Mouse (Mus musculus) R1 (cell line): ENCODE data around the gene Pcbd1.
"Not testable (repeated sequence)": the region's sequence is repeated elsewhere in the genome, so short reads cannot be mapped to it uniquely, and the experiment has no call there.

Experiments
- DNase-seq: peaks from one replicate; pipeline ENCODE4 v3.0.0-alpha.2; 2018; ENCODE audit warnings: low read depth, low spot score

Gene Pcbd1

DNA sequence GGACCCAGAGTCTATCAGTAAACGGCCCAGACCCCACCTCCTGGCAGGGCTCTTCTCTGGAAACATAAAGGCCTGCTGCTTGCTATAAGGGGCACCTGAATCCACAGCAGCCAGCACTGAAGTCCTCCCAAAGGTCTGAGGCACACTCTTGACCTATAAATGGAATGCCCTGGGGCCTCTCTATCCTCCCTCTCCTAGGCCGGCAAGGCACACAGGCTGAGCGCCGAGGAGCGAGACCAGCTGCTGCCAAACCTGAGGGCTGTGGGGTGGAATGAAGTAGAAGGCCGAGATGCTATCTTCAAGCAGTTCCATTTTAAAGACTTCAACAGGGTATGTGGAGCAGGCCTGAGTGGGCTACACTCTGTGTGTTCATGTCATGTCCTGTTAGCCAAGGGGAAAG, 2.7 kb downstream of the Pcbd1 start:
- DNase-seq: no peak

DNA sequence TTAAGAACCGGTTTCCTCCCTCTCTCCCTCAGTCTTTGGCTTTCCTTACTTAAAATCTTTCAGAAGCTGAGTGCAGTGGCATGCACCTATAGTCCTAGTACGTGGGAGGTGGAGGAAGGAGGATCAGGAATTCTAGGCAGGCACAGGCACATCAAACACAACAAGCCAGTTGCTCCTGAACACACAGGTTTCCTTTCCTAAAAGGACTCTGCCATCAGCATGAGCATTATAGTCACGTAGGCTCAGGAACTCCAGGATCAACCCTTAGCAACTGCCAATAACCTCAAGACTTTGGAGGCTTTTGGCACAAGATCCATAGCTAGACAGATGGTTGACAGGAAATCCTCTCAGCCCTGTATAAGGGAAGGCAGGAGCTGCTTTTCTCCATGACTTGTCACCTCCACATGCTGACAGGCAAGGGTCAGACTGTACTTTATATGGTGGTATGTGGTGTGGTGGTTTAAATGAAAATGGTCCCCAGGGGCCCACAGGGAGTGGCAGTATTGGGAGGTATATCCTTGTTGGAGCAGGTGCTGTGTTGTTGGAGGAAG, 14.5 kb downstream of the Pcbd1 start:
- no peak for DNase-seq

DNA sequence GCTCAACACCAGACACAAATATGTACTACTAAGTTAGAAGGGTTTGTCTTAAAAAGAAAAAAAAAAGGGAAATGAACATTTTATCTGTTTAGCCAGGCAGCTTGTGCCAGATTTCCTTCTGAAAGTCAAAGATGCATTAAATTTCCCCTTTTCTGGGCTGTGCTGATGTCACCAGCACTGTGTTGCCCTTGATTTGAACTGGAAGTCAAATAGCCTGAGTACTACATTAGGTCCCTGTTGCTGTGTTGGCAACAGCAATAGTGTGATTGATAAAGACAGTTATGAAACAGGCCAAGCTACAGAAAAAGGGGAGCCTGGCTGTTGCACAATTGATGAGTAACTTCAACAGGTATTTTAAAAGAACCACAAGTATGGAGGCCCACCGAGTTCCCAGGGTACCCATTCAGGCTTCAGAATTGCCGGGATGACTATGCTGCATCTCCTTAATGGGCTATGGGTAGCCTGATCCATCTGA, 25.2 kb downstream of the Pcbd1 start:
- DNase-seq: no peak

DNA sequence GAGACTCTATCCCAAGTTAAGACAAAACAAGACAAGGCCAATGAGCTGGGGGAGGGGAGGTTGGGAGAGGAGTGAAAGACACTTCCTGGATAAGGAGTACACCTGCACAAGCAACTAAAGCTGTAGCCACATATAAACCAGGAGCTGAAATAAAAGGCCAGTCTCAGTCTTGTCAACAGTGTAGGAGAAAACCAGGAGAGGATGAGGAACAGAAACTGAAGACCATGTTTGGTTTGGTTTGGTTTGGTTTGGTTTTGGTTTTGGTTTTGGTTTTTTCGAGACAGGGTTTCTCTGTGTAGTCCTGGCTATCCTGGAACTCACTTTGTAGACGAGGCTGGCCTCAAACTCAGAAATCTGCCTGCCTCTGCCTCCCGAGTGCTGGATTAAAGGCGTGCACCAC, 32.6 kb downstream of the Pcbd1 start:
- not testable (repeated sequence) for DNase-seq

DNA sequence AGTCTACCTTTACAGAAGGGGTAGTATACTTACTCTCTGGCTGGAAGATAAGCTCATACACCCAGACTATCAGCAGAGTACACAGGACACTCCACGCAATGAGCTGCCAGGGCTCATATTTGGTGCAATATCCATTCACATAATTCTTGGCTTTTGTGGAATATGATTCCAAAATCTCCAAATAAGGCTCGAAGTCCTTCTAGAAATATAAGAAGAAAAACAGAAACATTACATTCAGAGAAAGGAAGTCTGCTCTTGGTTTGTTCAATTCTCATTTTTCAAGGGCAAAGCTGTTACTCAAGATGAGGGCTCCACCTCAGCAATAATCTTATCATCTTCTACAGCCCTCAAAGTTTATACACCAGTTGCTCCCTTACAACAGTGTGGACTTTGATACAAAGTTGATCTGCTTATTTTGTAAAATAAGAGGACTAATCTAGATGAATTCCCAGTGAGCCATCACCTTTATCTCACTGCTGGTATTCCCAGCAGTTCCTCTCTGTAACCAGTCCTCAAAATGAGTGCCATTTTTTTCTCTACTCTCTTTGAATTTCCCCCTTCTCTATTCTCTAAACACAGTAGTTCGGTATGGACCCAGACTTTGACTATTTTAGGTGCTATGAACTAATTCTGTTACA, 34.3 kb downstream of the Pcbd1 start:
- DNase-seq: no peak

DNA sequence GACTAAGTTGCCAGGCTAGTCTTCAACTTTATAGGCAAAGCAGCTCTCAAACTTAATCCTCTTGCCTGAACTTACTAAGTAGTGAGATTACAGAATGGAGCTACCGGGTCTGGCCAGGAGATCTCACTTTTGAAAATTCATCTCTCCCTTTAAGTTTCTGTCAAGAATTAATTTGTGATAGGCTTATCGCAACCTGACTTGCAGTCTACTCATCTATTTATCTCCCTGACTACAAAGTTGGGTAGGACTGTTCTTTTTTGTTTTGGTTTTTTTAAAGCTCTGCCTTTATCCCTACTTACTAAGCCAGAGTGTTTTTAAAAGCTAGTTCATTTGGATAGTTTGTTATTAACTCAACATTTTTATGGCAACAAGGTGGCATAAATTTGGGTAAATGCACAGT, 35.3 kb downstream of the Pcbd1 start:
- no peak for DNase-seq

DNA sequence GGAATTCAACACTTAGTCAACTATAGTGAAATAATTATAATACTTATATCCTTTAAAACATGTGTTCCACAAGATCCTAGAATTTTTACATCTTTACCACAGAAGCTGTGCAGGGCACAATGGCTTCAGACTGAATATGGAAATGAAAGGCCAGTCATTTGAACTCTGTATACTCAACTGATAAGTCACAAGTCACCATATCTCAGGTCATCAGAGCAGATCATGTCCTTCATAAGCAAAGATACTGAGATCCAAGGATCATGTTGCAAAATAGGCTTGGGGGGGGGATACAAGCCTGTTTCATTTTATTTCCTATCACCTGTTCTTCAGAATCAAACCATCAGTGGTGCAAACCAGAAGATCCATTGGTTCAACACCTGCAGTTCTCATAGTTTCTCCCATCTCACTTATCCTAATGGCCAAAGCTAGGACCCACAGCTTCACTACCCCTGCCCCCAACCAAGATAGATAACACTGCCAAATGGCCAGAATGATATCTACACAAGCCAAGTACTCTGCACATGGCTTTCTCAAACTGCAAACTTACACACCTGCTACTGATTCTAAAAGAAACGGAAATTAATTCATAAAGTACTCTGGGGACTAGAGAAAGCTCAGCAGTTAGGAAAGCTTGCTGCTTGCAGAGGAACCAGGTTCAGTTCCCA, 39.7 kb downstream of the Pcbd1 start:
- DNase-seq: no peak

DNA sequence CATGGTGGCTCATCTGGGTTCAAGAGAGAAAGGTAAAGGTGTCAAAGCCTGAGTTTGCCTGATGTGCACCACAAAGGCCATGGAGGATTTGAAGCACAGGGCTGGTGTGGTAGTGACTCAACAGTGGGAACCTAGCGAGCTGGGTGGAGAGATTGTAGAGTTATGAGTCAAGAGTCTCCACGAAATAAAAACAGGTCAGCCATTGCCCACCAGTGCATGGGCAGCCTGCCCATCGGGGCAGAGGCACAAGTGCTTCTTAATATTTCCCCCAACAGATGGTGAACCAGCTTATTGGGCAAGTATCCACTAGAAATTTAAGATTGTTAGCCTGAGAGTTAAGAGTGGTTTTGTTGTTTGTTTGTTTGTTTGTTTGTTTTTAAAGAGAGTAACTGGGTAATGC, 41.8 kb downstream of the Pcbd1 start:
- no peak for DNase-seq

DNA sequence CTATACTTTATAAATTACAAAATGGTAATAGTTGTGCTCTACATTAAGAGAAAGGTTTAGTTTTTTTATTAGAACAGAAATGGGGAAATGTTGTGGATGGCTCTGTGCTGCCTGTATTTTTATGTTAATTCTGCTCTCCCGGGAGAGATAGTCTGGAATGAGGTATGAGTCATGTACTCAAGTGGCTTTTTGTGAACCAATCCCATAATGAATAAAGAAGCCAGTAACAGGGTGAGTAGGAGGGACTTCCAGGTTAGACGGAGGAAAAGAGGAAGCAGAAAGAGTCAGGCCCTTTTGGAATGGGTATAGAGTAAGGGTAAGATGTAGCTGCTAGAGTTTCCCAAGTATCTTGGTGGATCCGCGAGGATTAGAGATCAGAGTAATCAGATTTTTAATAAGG, 44.9 kb downstream of the Pcbd1 start:
- peak; percentile 70 for DNase-seq

DNA sequence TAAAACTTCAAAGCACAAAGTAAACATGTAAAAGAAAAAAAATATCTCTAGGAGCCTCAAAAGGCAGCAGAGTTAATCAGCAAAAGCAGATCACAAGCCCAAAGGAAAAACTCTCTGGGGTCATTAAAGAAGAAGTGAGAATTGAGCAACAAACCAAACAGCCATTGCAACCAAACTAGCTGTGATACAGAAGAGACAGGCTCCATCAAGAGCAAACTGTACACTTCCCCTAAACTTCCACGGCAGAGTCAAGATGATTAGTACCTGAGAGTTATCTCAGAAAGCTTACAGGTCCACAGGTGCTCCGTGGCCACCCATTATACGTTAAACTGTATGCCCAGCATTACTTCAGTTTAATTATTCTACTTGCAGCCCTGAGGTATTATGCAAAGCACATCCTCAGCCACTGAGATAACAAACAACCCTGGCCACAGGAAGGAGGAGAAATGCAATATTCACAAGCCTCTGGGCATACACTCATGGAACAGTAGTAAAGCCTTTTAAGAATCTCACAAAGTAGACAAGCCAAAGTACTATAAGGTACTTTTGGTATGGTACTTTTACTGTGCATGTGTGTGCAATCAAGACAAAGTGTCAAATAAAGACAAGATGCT, 46.2 kb downstream of the Pcbd1 start:
- no peak for DNase-seq

DNA sequence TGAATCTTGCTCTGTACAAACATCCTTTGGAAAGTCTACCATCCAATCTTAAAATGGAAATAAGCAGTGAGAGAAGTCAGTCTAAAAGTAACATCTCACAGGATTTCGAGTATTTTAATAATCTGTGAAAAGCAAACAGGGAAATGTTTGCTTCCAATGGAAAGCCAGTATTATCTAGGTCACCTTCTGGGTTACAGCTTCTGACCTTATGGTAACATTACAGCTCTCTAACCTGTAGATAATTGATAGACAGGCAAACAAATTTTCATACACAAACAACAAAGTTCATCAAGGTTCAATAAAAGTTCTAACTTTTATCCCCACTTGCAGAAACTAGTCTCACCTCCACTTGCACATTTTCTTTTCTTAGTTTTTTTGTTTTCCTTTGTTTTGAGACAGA, 48.4 kb downstream of the Pcbd1 start:
- no peak for DNase-seq

DNA sequence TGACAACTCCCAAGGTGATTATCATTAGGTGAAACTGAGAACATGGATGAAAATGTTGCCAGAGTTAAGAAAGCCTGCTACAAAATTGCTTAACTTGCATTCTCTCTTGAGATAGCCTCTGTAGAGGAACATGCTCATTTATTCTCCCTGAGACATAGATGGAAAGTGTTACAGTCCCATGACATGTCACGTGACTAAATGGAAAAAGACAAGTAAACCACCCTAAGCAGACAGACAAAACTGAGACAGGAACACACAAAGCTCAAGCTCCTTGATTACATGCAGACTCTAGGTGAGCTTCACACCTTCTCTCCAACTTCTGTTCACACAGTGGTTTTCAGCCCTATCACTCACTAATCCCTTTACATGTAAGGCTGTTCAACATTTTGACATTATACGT, 54.2 kb downstream of the Pcbd1 start:
- no peak for DNase-seq
